Mouse (Mus musculus) layer of hippocampus, postnatal 36 days (tissue): ENCODE results near the gene Tjp1. TPM values are rescaled to one million over a fixed set of nuclear protein-coding genes. Genes with fewer than 3 reads are reported as not detected.
A peak's percentile ranks its signal among the peaks of the same experiment; 100 is the strongest.

Source experiments
- DNase-seq, 2 experiments: peaks; one replicate each; pipeline ENCODE4 v3.0.0; 2022
- total RNA-seq, 2 experiments: library from RNA; stranded (reverse); gene quantifications; 2 replicates each; pipeline ENCODE4 v1.2.3; 2021

Gene Tjp1
- 100 to 1,000 TPM; 137 to 166 TPM for total RNA-seq

DNA sequence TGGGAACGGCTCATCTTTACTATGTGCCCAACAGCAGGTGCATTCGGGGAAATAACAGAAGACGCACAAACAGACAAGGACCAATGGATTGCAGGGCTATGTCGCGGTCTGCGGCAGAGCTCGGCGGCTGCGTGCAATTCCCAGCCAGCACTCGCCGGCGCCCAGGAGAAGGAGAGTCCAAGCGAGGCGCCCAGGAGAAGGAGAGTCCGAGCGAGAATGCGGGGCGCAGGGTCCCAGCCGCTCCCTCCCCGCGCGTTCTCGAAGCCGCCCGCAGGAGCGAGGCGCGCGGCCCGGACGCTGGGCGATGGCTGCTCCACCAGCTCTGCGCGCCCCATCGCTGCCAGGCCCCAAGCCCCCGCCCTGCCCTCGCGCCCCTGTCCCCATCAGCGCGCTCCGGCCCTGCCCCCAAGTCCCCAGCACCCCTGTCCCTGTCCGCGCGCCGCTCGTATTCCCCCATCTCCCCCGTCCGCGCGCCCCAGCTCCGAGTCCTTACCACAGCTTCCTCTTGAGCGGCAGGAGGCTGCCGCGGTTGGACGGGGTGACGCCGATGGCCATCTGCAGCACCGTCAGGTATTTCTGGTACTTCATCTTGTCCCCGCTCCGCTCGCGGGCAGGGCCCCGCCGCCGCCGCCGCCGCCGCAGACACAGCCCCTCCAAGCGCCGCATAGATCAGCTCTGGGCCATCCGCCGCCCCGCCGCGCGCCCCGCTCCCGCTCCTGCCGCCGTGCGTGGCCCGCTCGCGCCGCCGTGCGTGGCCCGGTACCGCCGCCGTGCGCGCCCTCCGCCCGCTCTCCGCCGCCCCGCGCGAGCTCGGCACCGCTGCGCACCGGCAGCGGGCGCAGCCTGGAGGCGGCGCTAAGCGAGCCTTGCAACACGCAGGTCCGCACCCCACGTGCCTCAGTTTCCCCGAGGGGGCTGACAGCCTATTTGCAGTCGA is at the start of gene Tjp1:
Gene Tjp1, minus strand, starts transcription at position 711 of the 937 bp plus-strand sequence.
- peak; percentile 60 to 69 for DNase-seq

DNA sequence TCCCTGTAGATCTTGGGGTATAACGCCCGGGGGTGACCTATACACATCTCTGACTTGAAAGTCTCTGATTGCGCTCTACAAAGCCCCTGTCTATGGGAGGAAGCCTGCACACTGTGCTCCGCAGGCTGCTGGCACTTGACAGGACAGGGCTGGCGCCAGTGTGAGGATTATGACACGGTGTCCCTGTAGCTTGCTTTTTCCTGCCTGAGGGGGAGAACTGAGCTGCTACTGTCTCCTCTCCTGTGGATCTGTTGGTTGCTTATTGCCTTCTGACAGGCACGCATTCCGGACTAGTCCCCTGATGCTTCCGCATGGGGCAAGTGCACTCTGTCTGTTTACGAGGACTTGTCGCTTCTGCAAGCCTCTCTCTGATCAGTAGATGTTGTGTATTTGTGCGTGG is 49.5 kb upstream of the Tjp1 start:
- DNase-seq = peak; percentile 32 to 33

DNA sequence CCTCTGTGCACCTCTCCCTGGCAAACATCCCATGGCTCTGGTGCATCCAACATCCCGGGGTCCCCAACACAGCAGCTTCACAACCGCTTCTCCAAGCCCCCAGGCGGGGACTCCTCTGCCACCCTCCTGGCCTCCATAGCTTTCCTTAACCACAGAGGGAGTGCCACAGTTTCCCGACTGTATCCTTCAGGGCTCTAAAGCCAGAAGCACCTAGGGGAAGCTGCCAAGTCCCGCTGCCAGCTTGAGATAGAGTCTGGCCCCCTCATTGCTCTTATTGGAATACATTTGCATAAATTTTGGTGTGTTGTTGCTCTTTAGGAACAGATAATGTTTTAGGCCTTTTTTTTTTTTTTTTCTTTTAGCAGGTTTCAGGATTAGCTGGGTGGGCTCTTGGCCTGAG is 45.1 kb upstream of the Tjp1 start:
- peak; percentile 10 to 25 for DNase-seq

DNA sequence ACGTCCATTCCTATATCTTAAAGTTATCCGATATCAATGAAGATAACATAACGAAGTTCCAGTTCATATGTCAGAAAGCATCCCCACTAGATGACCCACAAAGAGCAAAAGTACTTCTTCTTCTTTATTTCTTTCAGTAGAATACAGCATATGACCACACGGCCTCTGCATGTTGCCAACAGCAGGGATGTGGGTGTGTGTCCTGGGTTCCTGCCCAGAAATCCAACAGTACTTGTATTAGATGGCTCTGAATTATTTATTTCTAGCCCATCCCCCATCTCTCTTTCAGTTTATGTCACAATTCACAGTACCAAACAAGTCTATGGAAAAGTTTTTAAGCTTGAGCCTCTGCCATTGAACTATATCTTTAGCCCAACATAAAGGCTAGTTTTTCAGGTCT is 43.1 kb upstream of the Tjp1 start:
- DNase-seq = peak; percentile 29 to 40

DNA sequence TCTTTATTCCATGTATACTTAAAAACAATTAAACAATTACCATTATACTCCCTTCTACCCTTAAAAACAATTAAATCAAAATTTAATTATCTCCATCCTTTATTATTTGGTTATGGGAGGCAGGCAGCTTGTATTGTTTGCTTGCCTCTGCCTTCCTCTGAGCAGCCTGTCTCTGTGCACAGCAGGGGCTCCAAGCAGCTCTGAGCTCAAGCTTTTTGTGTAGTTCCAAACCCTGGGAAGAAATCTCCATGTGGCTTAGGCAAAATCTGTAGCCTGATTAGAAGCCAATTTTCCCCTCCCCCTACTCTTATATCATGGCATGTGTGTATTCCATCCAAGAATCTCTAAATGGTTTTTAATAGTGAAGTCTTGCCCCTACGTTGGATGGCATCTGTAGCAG is 28.4 kb upstream of the Tjp1 start:
- no peak for DNase-seq

DNA sequence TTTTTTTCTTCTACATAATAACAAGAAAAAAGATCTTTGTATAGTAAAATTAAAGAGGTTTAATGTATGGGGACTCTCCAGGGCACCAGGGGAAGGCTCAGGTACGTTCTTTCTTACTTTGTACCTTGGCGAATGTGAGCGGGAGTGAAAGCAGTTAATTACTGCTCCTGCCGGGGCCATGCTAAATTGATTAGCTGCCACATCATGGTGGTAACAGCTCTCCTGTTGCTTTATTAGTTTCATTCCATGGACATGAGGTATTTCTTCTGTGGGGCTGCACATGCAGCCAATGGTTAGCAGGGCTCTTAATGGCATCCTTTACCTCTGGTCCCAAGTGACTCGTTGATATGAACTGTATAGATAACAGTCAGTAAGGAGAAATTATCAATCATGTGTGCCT is 18.2 kb upstream of the Tjp1 start:
- DNase-seq = no peak

DNA sequence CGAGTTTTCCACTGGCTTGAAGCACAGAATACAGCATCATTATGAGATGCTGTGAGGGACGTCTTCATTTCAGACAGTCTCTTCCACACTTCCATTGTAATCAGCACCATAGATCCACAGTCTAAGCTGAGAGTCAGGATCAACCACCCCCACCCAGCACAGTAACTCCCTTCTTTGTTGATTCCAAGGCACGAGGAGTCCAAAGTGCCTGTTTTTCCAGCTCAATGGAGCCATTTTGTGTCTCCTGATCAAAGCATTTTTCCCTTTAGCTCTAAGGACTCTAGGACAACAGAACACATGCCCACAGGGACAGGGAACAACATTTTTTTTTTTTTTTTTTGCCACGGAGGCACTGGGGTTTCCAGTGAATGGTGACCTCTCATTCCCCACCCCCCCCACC is 5.1 kb upstream of the Tjp1 start:
- no peak for DNase-seq

DNA sequence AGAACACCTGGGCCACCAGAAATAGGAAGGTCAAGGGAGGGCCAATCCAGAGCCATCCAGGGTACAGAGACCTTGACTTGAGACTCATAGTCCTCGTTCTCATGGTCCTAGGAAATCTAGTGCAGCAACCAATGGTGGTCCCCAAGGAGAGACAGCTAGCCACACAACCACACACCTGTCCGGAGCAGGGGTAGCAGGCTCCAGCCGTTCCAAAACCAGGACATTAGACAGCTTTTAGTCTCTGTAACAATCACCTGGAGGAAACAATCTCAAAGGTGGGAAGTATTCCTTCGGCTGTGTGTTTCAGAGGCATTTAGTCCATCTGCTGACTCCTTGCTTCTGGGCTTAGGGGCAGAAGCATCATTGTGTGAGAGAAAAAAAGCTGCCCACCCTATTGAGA is 4.5 kb downstream of the Tjp1 start:
- DNase-seq = no peak

DNA sequence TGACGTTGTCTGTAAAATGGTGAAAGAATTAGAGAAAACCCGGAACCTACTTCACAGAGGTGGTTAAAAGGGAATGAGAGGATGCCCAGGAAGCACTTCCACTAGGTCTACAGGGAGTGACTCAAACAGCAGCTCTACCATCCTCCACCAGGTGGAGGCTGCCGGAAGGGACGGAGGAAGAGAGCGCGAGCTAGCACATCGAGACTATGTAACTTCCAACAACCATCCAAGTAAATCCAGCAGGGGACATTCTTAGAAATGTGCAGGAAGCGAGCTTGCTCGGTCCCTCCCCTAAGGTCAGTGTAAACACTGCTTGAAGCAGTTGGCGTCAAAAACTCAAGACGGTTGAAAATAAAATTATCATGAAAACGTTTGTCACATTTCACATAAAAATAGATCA is 5.1 kb downstream of the Tjp1 start:
- DNase-seq = no peak

DNA sequence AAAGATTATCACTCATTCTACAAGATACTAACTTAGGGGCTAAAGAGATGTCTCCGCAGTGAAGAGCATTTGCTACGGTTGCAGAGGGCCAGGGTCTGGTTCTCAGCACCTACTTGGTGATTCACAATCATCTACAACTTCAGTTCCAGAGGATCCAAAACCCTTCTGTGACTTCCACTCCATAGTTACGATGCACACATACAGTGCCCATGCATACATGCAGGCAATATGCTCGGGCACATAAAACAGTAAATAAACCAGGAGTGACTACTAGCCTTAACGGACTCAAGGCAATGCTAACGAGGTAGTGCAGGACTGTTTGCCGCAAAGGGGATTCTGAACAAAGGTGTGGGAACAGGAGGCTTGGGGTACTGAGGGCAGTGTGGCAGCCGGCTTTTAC is 7.0 kb downstream of the Tjp1 start:
- no peak for DNase-seq

DNA sequence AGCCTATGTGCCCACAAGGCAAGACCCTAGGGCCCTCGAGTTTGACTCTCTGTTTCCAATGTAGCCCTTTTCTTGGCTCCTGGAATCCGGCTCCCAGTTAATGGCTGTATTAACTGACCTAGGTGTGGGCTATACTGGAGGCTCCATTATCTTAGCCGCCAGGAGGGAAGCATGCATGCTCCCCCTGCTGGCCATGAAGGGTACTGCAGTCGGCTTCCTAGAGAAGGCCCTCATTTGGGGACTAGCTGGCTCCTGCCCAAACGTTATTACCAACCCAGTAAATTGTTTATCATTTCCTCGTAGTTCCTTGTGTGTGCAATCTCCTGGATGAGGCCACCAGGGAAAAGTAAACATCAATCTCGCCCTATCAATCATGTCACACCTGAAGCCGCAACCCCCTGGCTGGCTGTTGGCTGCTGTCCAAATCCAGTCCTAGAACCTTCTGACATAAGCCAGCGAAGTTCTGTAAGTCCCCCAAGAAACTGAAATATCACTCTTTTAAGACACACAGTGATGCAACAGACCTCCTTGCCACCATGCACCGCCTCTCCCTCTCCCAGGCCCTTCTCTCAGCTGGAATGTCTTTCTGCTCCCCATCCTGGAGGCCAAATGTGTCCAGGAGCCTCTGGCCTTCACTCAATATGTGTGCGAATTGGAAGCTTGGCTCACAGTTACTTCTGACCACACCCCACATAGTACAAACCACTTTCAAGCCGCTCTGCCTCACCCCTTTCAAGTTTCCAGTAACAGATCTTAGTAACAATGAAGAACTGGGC is 7.6 kb downstream of the Tjp1 start:
- DNase-seq = peak; percentile 57 to 67

DNA sequence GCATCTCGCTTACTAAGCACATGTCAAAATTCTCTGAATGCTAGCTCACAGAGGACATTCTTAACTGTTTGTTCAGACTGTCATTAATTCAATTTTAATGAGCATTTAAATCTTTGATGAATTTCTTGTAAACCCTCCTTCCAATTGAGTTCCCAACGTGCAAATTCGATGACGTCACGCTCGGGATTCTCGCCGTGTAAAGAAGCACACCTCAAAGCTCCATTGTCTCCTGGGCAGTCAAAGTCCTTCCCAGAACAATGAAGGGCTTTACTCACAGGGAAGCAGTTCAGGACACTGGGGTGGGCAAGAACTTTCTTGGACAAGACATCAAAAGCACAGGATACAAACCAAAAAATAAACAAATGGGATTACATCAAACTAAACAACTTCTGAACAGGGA is 10.7 kb downstream of the Tjp1 start:
- no peak for DNase-seq

DNA sequence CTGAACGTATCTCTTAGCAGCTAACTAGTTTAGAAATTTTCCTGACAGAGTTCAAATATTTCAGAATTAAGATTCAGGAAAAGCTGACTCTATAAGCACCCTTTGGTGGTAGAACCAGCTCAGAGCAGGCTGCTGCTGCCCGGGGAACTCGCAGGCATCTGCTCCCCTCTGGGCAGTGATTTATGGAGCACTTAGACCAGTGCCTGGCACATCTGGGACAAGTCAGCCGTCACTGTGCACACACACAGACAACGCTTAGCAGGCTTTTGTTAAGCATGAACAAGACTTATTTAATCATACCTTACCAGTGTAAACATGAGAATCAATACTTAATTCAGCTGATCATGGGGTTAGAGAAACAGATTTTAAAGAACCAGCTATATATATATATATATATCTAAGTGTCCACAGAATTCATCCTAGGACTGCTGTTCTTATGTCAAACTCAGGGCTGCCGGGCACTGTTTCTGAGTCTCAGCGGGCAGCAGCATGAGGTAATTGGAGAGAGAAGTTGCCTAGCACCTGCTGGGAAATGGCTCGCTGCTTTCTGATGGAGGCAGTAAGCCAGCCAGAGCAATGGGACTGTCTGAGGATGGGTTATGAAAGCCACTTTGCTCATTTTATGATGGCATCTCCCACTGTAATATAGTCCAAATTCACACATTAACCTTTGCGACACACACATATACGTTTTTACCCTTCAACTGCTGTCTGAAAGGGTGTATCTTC is 14.0 kb downstream of the Tjp1 start:
- DNase-seq = no peak

DNA sequence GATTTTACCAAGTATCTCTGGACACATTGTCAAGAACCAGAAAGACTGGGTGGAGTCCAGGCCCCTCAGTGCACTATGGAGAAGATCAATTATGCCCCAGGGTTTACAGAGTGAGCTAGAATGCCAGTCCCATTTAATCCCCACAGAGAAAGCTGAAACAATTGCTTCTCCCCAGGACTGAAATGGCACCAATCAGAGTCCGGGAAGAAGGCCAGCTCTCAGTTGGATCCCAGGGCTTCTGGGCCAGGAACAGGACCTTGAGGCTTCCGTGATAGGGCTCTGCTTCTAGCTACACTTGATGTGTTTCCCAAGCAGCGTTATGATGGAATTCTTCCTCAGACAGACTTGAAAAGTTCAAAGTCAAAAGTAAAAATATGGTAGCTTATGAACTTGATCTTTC is 18.2 kb downstream of the Tjp1 start:
- DNase-seq = peak; percentile 47 to 65

DNA sequence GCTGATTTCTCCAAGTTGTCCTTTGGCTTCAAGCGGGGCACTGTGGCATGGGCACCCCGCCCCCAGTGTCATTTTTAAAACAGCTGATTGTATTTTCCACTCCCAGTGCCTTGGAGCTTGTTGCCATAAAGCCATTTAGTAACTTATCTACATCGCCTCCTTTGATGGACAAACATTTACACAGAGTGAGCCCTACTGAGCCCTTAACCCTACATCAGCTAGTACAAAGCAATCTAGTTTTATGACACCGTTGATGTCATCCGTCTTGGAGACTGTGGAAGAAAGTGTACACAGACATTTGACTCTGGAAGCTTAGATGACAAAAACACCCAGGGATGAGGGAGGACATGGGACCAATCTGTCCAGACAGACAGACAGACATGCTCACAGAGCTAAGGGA is 20.2 kb downstream of the Tjp1 start:
- DNase-seq = no peak

DNA sequence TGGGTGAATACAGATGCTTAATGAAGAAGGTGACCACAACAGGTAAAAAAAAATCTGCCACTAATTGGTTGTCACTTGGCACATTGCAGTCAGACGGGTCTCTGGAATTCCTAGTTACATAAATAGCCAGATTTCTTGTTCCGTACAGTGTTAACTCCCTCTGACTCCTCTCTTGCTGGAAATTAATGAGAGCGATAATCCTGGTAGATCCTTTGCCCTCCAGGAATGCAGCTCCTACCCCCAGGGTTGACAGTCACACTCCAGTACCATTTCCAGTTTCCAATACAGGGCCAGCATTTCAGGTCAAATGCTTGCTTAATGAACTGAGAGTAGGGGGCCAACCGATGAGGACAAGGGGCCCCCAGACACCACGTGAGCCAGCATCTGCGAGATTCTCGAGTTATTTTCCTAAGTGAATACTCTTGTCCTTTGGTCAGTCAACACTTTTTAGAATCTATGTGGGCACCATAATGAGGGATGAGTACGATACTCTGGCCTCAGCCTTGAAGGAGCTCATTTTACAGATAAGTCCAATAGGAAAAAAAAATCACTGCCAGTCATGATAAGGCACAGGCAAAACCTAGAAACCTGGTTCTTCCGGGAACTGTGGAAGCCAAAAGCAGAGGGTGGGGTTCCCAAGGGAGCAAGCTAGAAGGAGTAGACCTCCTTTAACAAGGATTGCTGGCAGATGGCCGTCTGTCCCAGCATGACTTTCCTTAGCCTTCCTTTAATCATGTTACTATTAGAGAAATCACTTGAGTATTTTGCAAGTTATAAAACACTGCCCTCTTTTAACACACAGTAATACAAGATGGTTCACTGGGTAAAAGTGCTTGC is 24.9 kb downstream of the Tjp1 start:
- no peak for DNase-seq

DNA sequence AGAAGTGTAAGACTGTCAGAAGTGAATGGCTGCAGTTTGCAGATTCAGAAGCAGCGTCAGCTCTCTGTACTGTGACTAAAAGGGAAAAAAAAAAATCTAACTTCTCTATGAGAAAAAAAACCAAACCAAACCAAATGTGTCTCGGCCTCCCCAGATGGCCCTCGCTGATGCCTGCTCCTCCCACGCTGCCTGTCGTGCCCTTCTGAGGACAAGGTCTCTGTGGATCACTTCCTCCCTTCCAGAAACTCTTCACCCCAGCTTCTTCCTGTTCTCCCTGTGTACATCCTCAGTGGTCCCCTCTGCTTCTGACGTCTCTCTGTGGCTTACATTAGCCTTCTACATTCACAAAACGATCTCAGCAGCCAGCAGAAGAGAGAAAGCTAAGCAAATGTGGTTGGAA is 26.8 kb downstream of the Tjp1 start:
- DNase-seq = peak; percentile 24 to 36

DNA sequence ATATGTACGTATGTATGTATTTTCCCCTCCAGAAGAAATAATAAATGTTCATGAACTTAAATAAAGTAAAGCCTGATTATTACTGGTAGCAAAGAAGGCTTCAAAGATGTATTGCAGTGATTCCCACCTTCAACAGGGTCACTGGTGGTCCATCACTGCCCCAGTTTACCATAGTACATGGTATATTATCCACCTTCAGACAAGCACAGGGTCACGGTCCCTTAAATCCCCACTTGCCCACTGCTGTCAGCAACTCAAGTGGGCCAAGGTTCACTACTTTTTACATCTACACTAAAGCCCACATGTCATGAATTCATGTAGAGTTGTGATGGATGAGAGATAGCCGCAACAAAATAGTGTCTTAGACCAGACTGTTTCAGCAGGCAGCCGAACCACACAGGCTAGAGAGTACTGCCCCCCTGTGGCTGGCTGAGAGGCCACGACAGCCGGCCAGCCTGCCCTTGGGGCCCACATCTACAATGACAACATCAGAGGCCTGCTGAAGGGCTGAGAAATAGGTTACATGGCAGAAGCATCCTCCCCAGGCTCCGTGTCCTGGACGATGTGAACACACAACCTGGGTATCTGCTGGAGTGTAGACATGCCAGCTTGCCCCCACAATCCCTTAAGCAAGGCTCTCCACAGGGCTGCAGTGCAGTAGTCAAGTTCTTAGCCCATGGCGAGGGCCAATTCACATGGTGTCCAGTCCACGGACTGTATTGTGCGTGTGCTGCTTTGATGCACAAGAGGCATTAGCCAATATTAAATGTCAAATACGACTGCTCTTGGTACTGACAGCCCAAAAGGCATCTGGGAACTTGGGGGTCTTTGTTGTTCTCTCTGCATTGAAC is 29.6 kb downstream of the Tjp1 start:
- peak; percentile 70 for DNase-seq

DNA sequence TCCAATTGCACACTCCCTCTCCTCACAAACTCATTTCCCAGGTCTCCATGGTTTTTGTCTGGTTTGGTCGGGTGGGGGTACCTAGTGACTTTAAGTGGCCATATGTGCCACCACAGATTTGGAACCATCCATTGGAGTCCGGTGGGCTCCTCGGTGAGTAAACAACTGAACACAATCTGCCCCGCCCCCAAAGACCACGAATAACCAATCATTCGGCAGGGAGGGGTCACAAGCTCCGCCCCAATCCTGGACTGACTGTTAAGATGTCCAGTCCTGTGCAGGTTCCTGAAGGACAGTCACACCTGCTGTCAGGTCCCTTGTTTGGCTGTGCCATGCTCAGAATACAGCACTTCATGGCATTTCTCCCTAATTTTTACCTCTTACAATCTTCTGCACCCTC is 37.1 kb downstream of the Tjp1 start:
- no peak for DNase-seq

DNA sequence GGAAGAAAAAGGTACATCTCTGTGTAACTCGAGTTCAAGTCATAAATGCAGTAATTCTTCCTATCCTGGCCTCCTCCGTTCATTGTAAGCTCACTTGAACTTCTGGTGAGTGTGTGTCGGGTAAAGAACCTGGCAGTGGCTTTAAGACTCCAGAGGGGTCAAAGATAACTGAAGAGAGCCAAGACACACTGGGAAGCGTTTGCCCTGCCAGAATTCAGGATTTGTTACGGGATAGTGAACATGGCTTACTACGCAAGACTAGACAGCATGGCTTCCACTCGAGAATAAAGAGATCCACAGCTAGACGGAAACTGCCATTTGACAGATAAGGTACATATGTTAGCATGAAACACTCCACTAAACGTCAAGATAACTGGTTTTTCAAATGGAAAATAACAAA is 37.8 kb downstream of the Tjp1 start:
- no peak for DNase-seq

DNA sequence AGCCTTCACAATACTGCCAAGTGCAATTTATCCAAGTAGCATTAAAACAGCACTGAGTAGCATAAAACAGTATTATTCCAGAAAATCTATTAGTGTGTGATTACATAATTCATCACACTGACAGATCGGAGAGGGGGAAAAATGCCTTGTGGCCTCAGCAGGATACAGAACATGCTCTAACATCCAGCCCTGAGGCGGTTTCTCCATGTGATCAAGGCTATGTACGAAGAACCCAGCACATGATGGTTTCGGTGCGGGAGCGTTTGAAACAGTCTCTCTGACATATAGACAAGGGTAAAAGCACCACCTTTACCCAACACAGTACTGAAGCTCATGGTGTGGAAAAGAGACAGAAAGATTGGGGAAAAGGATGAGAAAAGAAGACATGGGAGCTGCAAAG is 38.4 kb downstream of the Tjp1 start:
- no peak for DNase-seq
